8 mouse cellular contexts compared by ENCODE assay signal in the genomic region with DNA sequence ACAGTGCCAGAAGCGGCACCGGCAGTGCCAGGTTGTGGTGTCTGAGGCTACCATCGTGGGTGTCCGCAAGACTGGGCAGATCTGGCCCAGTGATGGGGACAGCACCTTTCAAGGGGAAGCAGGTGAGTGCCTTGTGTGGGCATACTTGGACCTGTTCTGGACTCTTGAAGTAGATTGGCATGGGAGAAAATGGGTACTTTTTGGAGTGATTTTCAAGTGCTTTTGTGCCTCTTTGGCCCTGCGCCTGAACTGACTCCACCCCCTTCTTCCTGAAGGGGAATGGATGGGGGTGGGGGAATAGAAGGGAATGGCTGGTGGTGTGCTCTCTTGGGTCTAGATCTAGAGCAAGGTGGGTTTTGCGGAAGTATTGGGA. TPM values are rescaled to one million over a fixed set of nuclear protein-coding genes. Genes with fewer than 3 reads are reported as not detected.
DNase-seq lines count a peak whose midpoint lies in the region; ATAC-seq and TF ChIP-seq lines count a peak whose summit lies in the region.

No protein-coding gene starts in this region.

- H3K4me3 ChIP-seq in liver, adult 2 months (ENCODE audit: insufficient read depth, low read depth, low read length): peak overlapping the region; percentile 68
- peak overlapping the region; percentile 88 for H3K4me3 ChIP-seq in embryonic facial prominence, embryonic 10.5 days
- peak overlapping the region; percentile 89 for H3K4me3 ChIP-seq in limb, embryonic 13.5 days
- H3K4me3 ChIP-seq in myocyte: peak overlapping the region; percentile 26

- no peak overlapping the region for H3K27ac ChIP-seq in liver, adult 2 months (replicated peaks; ENCODE audit: insufficient read depth, low read depth, low read length)
- H3K27ac ChIP-seq in embryonic facial prominence, embryonic 10.5 days (replicated peaks): no peak overlapping the region
- no peak overlapping the region for H3K27ac ChIP-seq in limb, embryonic 13.5 days

- H3K79me2 ChIP-seq in liver, adult 2 months (ENCODE audit: control insufficient read depth, insufficient read depth, low read length): peaks cover 31% of the 10 kb centered on the region; the same call in 1 of the 2 replicates
- H3K79me2 ChIP-seq in myocyte (ENCODE audit: control insufficient read depth, insufficient read depth): peaks cover 46% of the 10 kb centered on the region

- no peak overlapping the region for H3ac ChIP-seq in myocyte (ENCODE audit: control insufficient read depth, insufficient read length)

- peaks cover 29% of the 10 kb centered on the region for H3K4me1 ChIP-seq in liver, adult 2 months (ENCODE audit: control insufficient read depth, insufficient read depth, low read length)
- peaks cover 76% of the 10 kb centered on the region for H3K4me1 ChIP-seq in embryonic facial prominence, embryonic 10.5 days
- peaks cover 55% of the 10 kb centered on the region for H3K4me1 ChIP-seq in limb, embryonic 13.5 days

- TF ChIP-seq POLR2A in liver, adult 2 months (IDR thresholded peaks at IDR 0.05; ENCODE audit: extremely low read depth, insufficient read depth, low read length): no peak
- no peak for TF ChIP-seq POLR2A in myocyte (IDR thresholded peaks at IDR 0.05; ENCODE audit: insufficient read length, low read depth)

- TF ChIP-seq CTCF in liver, adult 2 months (IDR thresholded peaks at IDR 0.05; ENCODE audit: low read depth, low read length): no peak

- peak overlapping the region; percentile 66 for H3K9ac ChIP-seq in liver, adult 2 months (ENCODE audit: low read depth, low read length)
- H3K9ac ChIP-seq in limb, embryonic 13.5 days: peak overlapping the region; percentile 86

- no peaks in the 10 kb centered on the region for H3K27me3 ChIP-seq in liver, adult 2 months (ENCODE audit: control insufficient read depth, insufficient read depth, low read length)
- peaks cover 20% of the 10 kb centered on the region for H3K27me3 ChIP-seq in embryonic facial prominence, embryonic 10.5 days (replicated peaks; ENCODE audit: low read depth, poor library complexity, severe bottlenecking)
- H3K27me3 ChIP-seq in limb, embryonic 13.5 days: no peaks in the 10 kb centered on the region
- H3K27me3 ChIP-seq in myocyte (ENCODE audit: control insufficient read depth, insufficient read depth, insufficient read length): no peaks in the 10 kb centered on the region

- 18% methylated on average over 6 of the region's 6 CpGs for WGBS in liver, adult 2 months
- 20% methylated on average over 6 of the region's 6 CpGs for WGBS in embryonic facial prominence, embryonic 10.5 days
- WGBS in limb, embryonic 13.5 days: 13% methylated on average over 6 of the region's 6 CpGs

- no peaks in the 10 kb centered on the region for H3K36me3 ChIP-seq in liver, adult 2 months (ENCODE audit: control insufficient read depth, insufficient read depth, low read length)
- H3K36me3 ChIP-seq in embryonic facial prominence, embryonic 10.5 days (replicated peaks): peaks cover 34% of the 10 kb centered on the region
- peaks cover 26% of the 10 kb centered on the region for H3K36me3 ChIP-seq in limb, embryonic 13.5 days
- H3K36me3 ChIP-seq in myocyte (ENCODE audit: control insufficient read depth, insufficient read depth): no peaks in the 10 kb centered on the region

- H3K9me3 ChIP-seq in embryonic facial prominence, embryonic 10.5 days: no peaks in the 10 kb centered on the region
- no peaks in the 10 kb centered on the region for H3K9me3 ChIP-seq in limb, embryonic 13.5 days

- no peak for ATAC-seq in limb, embryonic 13.5 days (ENCODE audit: low FRiP score, low read depth)

- peak overlapping the region; percentile 97 for H3K4me2 ChIP-seq in limb, embryonic 13.5 days (replicated peaks)
- peak overlapping the region; percentile 64 for H3K4me2 ChIP-seq in myocyte (ENCODE audit: low read depth)

- DNase-seq in liver, adult 2 months (ENCODE audit: extremely low read depth, low read depth, low spot score): no peak
- no peak for DNase-seq in liver
- DNase-seq in embryonic facial prominence, embryonic 10.5 days (ENCODE audit: low spot score): no peak
- peak; percentile 43 for DNase-seq in heart, postnatal 4 days
- DNase-seq in spleen, adult 12 weeks (ENCODE audit: low spot score): no peak
- no peak for DNase-seq in layer of hippocampus, adult 9-10 months (ENCODE audit: low spot score)

TF ChIP-seq in myocyte, 11 proteins besides CTCF, POLR2A, EP300 and RAD21:
- no peak for TF ChIP-seq E2F4 (IDR thresholded peaks at IDR 0.05; ENCODE audit: insufficient read depth)
- no peak for TF ChIP-seq MYOG (IDR thresholded peaks at IDR 0.05; ENCODE audit: control insufficient read depth in 1 of 3, insufficient read depth in 1 of 3, insufficient read length in 2 of 3, low read depth in 2 of 3)
- no peak for TF ChIP-seq CEBPB (IDR thresholded peaks at IDR 0.05; ENCODE audit: insufficient read depth, poor library complexity, severe bottlenecking)
- no peak for TF ChIP-seq REST (IDR thresholded peaks at IDR 0.05; ENCODE audit: insufficient read depth, insufficient read length)
- no peak for TF ChIP-seq TCF3 (IDR thresholded peaks at IDR 0.05; ENCODE audit: insufficient read length, low read depth)
- TF ChIP-seq MYOD1 (IDR thresholded peaks at IDR 0.05; ENCODE audit: control insufficient read depth in 1 of 3, insufficient read length in 2 of 3, low read depth in 2 of 3): no peak

RNA-seq across cellular contexts. Expression of a gene that starts 1.8 kb away (rescaled TPM):
- total RNA-seq in liver, adult 2 months (2014; rRNA removed): 7.5 and 12.0 TPM in 2 replicates
- polyA plus RNA-seq in liver, adult 2 months (2012; rRNA removed): 14.4 and 14.7 TPM in 2 replicates
- polyA plus RNA-seq in embryonic facial prominence, embryonic 10.5 days (2016; fragmentation: Nextera tagmentation; extraction: Ambion mirVana): 8.1 and 9.1 TPM in 2 replicates
- total RNA-seq in heart, postnatal 4 days (2021): 10 to 100 TPM; 15.5 to 16.4 TPM
- polyA plus RNA-seq in limb, embryonic 13.5 days (2015; fragmentation: Nextera tagmentation; extraction: Ambion mirVana): 7.7 and 9.1 TPM in 2 replicates
- polyA plus RNA-seq in myocyte (2012; fragmentation: generic; extraction: Trizol): 16.8 TPM

RNA-seq across cellular contexts. Expression of a gene that starts 25.3 kb away (rescaled TPM):
- total RNA-seq in liver, adult 2 months (2014; rRNA removed): 0.18 and 0.34 TPM in 2 replicates
- 0.34 and 0.70 TPM in 2 replicates for polyA plus RNA-seq in liver, adult 2 months (2012; rRNA removed)
- polyA plus RNA-seq in embryonic facial prominence, embryonic 10.5 days (2016; fragmentation: Nextera tagmentation; extraction: Ambion mirVana): 10.5 and 13.1 TPM in 2 replicates
- total RNA-seq in heart, postnatal 4 days (2021): 1 to 10 TPM; 1.7 to 1.8 TPM
- 11.2 and 11.6 TPM in 2 replicates for polyA plus RNA-seq in limb, embryonic 13.5 days (2015; fragmentation: Nextera tagmentation; extraction: Ambion mirVana)
- polyA plus RNA-seq in myocyte (2012; fragmentation: generic; extraction: Trizol): 0.83 TPM

RNA-seq across cellular contexts. Expression of a gene that starts 29.8 kb away (rescaled TPM):
- not detected in 2 replicates for total RNA-seq in liver, adult 2 months (2014; rRNA removed)
- not detected in 2 replicates for polyA plus RNA-seq in liver, adult 2 months (2012; rRNA removed)
- polyA plus RNA-seq in embryonic facial prominence, embryonic 10.5 days (2016; fragmentation: Nextera tagmentation; extraction: Ambion mirVana): not detected in 2 replicates
- not detected for total RNA-seq in heart, postnatal 4 days (2021)
- polyA plus RNA-seq in limb, embryonic 13.5 days (2015; fragmentation: Nextera tagmentation; extraction: Ambion mirVana): not detected in 2 replicates
- not detected for polyA plus RNA-seq in myocyte (2012; fragmentation: generic; extraction: Trizol)

Comparison
In these comparisons a context has a peak if more than half of its experiments do, and no peak if none do; other contexts are left out.
1. H3K4me3 ChIP-seq: peak in every context shown above with its lines; median percentile 89 in limb, embryonic 13.5 days; 88 in embryonic facial prominence, embryonic 10.5 days; 68 in liver, adult 2 months; 26 in myocyte.